Mouse (Mus musculus) liver, embryonic 11.5 days (tissue): Measurements from ENCODE around the gene Aldh16a1. TPM values are rescaled to one million over a fixed set of nuclear protein-coding genes. Genes with fewer than 3 reads are reported as not detected.
"Not testable (repeated sequence)": the region's sequence is repeated elsewhere in the genome, so short reads cannot be mapped to it uniquely, and the experiment has no call there.

ENCODE experiments used
- ATAC-seq: fragments of 200-750 bp; cut with Nextera tagmentation; replicated peaks from 2 replicates; pipeline ENCODE4 v1.8.0; 2017; ENCODE audit warnings: moderate number of reproducible peaks, mild to moderate bottlenecking, moderate TSS enrichment, moderate library complexity; ENCODE audit not compliant: low FRiP score
- DNase-seq: peaks from one replicate; pipeline ENCODE4 v3.0.0-alpha.2; 2017; ENCODE audit warnings: low spot score
- H3K27ac ChIP-seq: fragments of 300-500 bp; sonication (generic); 2 replicates; pipeline ENCODE4 v1.5.1; 2014; ENCODE audit warnings: mild to moderate bottlenecking, low read depth, low read length, control low read depth
- H3K27me3 ChIP-seq: fragments of 300-500 bp; sonication (generic); replicated peaks from 2 replicates; pipeline ENCODE4 v1.6.1; 2014; ENCODE audit warnings: low read length, mixed read lengths; ENCODE audit not compliant: control insufficient read depth, insufficient read depth
- H3K36me3 ChIP-seq: fragments of 300-500 bp; sonication (generic); 2 replicates; pipeline ENCODE4 v1.6.1; 2014; ENCODE audit warnings: mild to moderate bottlenecking, low read length, moderate library complexity, mixed read lengths; ENCODE audit not compliant: control insufficient read depth, insufficient read depth
- H3K4me1 ChIP-seq: fragments of 300-500 bp; sonication (generic); replicated peaks from 2 replicates; pipeline ENCODE4 v1.6.1; 2014; ENCODE audit warnings: low read length, mixed read lengths; ENCODE audit not compliant: control insufficient read depth, insufficient read depth
- H3K4me2 ChIP-seq: fragments of 300-500 bp; sonication (generic); 2 replicates; pipeline ENCODE4 v1.6.1; 2014; ENCODE audit warnings: mild to moderate bottlenecking, control low read depth, moderate library complexity
- H3K4me3 ChIP-seq: fragments of 300-500 bp; sonication (generic); 2 replicates; pipeline ENCODE4 v1.5.1; 2014; ENCODE audit warnings: low read depth, low read length, control low read depth
- H3K9ac ChIP-seq: fragments of 300-500 bp; sonication (generic); 2 replicates; pipeline ENCODE4 v1.6.1; 2014; ENCODE audit warnings: low read depth, low read length, control low read depth
- H3K9me3 ChIP-seq: fragments of 300-500 bp; sonication (generic); 2 replicates; pipeline ENCODE4 v1.6.1; 2016; ENCODE audit warnings: low read length, inconsistent platforms, mixed read lengths; ENCODE audit not compliant: control insufficient read depth
- WGBS: fragments of 180-500 bp; shearing (Covaris S2); extraction: QIAGEN DNeasy Blood & Tissue Kit; methylation state at CpG from one replicate; pipeline ENCODE4 v1.1.7; 2014; 5-methylcytosine and 5-hydroxymethylcytosine counted together
- polyA plus RNA-seq: library from polyadenylated mRNA; unstranded; fragments of >200 nt; fragmentation: Nextera tagmentation; extraction: Ambion mirVana; gene quantifications from 2 replicates; pipeline ENCODE4 v1.2.1, GENCODE M21; 2014

The Aldh16a1 gene
- polyA plus RNA-seq, 1 experiment from 2014 or later, result 60.6 TPM

DNA sequence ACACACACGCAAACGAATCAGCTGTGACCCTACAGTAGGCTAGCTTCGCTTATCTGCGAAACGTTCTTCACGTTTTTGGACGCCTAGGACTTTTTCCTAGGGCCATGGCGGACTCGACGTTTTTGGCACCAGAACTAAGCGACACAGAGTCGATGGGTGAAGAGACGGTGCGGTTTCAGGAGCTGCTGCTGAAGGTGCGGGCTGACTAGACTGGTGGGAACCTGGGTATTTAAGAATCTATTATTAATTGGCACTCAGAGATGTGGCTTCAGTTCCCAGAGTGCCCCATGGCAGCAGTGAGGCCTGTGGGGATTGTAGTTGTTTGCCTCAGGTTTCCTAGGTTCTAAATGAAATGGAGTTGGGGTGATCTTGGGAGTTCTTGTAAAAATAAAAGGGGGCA lies 1.8 kb upstream of the Aldh16a1 start:
- H3K4me1 ChIP-seq, result peaks cover 10% of the 10 kb centered on the region
- no peak for ATAC-seq
- WGBS, result 93% methylated on average over 15 of the region's 15 CpGs
- H3K27ac ChIP-seq, result no peak overlapping the region
- no peak overlapping the region for H3K9ac ChIP-seq
- no peaks in the 10 kb centered on the region for H3K27me3 ChIP-seq
- H3K36me3 ChIP-seq, result peaks cover 2% of the 10 kb centered on the region; the same call in 1 of the 2 replicates
- no peak overlapping the region for H3K4me3 ChIP-seq
- DNase-seq, result no peak
- H3K9me3 ChIP-seq, result no peaks in the 10 kb centered on the region
- H3K4me2 ChIP-seq, result no peak overlapping the region; the same call in 1 of the 2 replicates

- Histone ChIP-seq H3K27me3 (no peaks in the 10 kb centered on the region), H3K9ac (no peak overlapping the region), H3K4me3 (no peak overlapping the region), H3K36me3 (0 out of 2 replicates have a peak, but pooled peaks cover 2% of the 10 kb centered on the region), H3K9me3 (no peaks in the 10 kb centered on the region), H3K4me2 (no peak overlapping the region; the same call in none of the 2 replicates), H3K27ac (no peak overlapping the region; the same call in 1 of the 2 replicates), H3K4me1 (peaks cover 12% of the 10 kb centered on the region)
- no peak for ATAC-seq
- 80% methylated on average over 9 of the region's 9 CpGs for WGBS
- DNase-seq, result no peak
Measured at GRCm38 (mm10) chr7:45155590-45155989, 1.2 kb upstream of the Aldh16a1 start.

DNA sequence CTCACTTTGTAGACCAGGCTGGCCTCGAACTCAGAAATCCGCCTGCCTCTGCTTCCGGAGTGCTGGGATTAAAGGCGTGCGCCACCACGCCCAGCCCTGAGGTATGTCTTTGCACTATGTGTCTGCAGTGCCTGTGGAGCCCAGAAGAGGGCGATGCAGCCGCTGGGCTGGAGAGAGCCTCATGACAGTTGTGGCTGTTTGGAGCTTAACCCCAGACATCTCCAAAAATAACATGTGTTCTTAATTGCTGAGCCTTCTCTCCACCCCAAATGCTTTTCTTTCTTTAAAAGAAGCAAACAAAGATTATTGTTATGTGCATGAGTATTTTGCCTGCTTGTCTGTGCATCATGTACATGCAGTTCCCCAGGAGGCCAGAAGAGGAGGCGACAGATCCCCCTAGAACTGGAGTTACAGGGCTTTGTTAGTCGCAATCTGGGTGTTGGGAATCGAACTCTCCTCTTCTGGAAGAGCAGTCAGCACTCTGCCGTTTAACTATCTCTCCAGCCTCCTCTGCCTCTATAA lies 670 bp upstream of the Aldh16a1 start:
- Histone ChIP-seq H3K4me2 (peak overlapping the region; percentile 70), H3K27me3 (no peaks in the 10 kb centered on the region), H3K4me3 (peak overlapping the region; percentile 71), H3K9me3 (no peaks in the 10 kb centered on the region), H3K9ac (no peak overlapping the region), H3K4me1 (peaks cover 12% of the 10 kb centered on the region), H3K27ac (peak overlapping the region; percentile 93; the same call in 1 of the 2 replicates), H3K36me3 (0 out of 2 replicates have a peak, but pooled peaks cover 2% of the 10 kb centered on the region)
- 68% methylated on average over 12 of the region's 12 CpGs for WGBS
- DNase-seq (no peak), ATAC-seq (peak; percentile 7; the same call in 1 of the 2 replicates)

DNA sequence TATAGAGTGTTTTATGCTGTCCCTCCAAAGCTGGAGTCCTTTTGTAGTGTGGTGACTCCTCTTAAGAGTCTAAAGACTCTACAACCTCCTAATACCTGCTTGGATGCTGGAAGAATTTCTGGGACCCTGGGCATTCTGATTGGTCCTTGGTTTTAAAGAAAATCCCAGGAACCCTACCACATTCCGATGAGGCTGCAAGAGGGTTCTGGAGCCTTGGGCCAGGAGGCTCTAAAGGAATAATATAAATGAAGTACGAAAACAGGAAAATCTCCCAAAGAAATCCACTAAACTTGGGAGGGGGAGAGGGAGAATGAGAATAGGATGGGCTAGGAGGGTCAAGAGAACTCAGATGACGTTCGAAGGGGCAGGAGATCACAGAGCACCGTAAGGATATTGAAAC lies 798 bp downstream of the Aldh16a1 start:
- Histone ChIP-seq H3K27ac (peak overlapping the region; percentile 93), H3K4me3 (peak overlapping the region; percentile 71), H3K9ac (peak overlapping the region; percentile 82), H3K9me3 (no peaks in the 10 kb centered on the region), H3K27me3 (no peaks in the 10 kb centered on the region), H3K4me1 (peaks cover 12% of the 10 kb centered on the region), H3K4me2 (peak overlapping the region; percentile 70), H3K36me3 (no peaks in the 10 kb centered on the region)
- 1% methylated on average over 5 of the region's 5 CpGs for WGBS
- no peak for ATAC-seq
- DNase-seq, result no peak

- WGBS, result 82% methylated on average over 2 of the region's 2 CpGs
- Histone ChIP-seq H3K4me3 (peak overlapping the region; percentile 71), H3K9ac (peak overlapping the region; percentile 82), H3K4me1 (peaks cover 17% of the 10 kb centered on the region), H3K4me2 (peak overlapping the region; percentile 70)
- H3K27me3 ChIP-seq, ATAC-seq, DNase-seq, H3K27ac ChIP-seq, H3K9me3 ChIP-seq, H3K36me3 ChIP-seq: not testable (repeated sequence)
Measured at GRCm38 (mm10) chr7:45153052-45153451, 1.3 kb downstream of the Aldh16a1 start.

GRCm38 (mm10) chr7:45151303-45151702 lies 3.1 kb downstream of the Aldh16a1 start:
- Histone ChIP-seq H3K9me3 (no peaks in the 10 kb centered on the region), H3K4me2 (no peak overlapping the region), H3K4me1 (peaks cover 18% of the 10 kb centered on the region), H3K27me3 (no peaks in the 10 kb centered on the region), H3K4me3 (no peak overlapping the region), H3K9ac (no peak overlapping the region), H3K27ac (no peak overlapping the region), H3K36me3 (0 out of 2 replicates have a peak, but pooled peaks cover 3% of the 10 kb centered on the region)
- DNase-seq (no peak), ATAC-seq (no peak)
- 65% methylated on average over 11 of the region's 11 CpGs for WGBS

GRCm38 (mm10) chr7:45150321-45150720 lies 4.1 kb downstream of the Aldh16a1 start:
- no peak overlapping the region for H3K4me3 ChIP-seq
- peaks cover 5% of the 10 kb centered on the region; the same call in 1 of the 2 replicates for H3K36me3 ChIP-seq
- H3K9ac ChIP-seq, result no peak overlapping the region
- ATAC-seq (no peak), DNase-seq (no peak)
- peaks cover 15% of the 10 kb centered on the region for H3K4me1 ChIP-seq
- WGBS, result 76% methylated on average over 4 of the region's 4 CpGs
- H3K9me3 ChIP-seq, result no peaks in the 10 kb centered on the region
- H3K27me3 ChIP-seq, result no peaks in the 10 kb centered on the region
- no peak overlapping the region for H3K4me2 ChIP-seq
- no peak overlapping the region for H3K27ac ChIP-seq

DNA sequence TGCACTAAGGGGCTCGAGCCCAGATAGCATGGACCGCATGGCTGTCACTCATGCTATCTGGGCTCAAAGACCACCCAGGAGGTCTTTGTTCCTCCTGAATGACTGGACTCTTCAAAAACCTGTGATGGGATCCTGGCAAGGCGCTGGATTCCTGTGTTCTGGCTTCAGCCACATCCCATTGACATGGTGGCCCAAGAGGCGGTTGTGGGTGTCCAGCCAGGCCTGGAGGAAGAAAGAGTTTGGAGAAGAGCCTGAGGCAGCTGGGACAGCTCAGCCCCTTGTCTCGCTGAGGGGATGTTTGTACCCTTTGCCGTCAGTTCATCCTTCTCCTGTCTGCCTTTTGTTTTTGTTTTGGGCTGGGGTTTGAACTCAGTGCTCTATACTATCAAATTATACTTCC lies 4.8 kb downstream of the Aldh16a1 start:
- Histone ChIP-seq H3K9me3 (no peaks in the 10 kb centered on the region), H3K4me3 (no peak overlapping the region), H3K9ac (no peak overlapping the region), H3K4me2 (no peak overlapping the region), H3K27me3 (no peaks in the 10 kb centered on the region), H3K27ac (no peak overlapping the region; the same call in 1 of the 2 replicates), H3K4me1 (peaks cover 11% of the 10 kb centered on the region), H3K36me3 (peaks cover 7% of the 10 kb centered on the region)
- WGBS, result 65% methylated on average over 6 of the region's 6 CpGs
- DNase-seq (no peak), ATAC-seq (no peak)

DNA sequence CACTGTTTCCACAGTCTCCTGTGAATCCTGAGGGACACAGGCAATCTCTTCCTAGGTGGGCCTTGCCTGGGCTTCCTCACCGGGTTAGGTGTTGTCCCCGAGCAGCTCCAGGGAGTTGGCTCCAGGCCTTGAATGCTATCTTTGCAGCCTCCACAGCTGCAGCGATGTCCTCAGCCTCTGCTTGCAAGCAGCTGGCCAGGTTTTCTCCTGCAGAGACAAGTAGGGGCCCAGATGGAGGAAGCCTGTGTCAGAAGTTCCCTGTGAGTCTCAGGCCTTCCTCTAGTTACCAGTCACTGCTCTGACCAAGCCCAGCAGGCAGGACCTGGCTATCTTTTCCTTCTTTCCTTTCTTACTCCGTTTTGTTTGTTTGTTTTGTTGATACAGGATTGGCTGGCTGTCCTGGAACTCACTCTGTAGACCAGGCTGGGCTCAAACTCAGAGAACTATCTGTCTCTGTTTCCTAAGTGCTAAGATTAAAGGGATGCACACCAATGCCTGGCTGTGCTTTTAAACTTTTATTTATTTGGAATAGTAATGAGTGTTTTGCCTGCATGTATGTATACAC lies 5.8 kb downstream of the Aldh16a1 start:
- WGBS, result 68% methylated on average over 4 of the region's 4 CpGs

More for the DNA sequence above, 5.8 kb downstream of the Aldh16a1 start:
- ATAC-seq (no peak), DNase-seq (no peak)
- Histone ChIP-seq H3K4me2 (no peak overlapping the region), H3K27ac (0 out of 2 replicates have a peak overlapping the region, but pooled peaks have one; percentile 2), H3K4me1 (peaks cover 11% of the 10 kb centered on the region), H3K27me3 (no peaks in the 10 kb centered on the region), H3K9me3 (no peaks in the 10 kb centered on the region), H3K36me3 (peaks cover 11% of the 10 kb centered on the region), H3K4me3 (no peak overlapping the region), H3K9ac (no peak overlapping the region)
